Mouse (Mus musculus) forebrain, embryonic 15.5 days (tissue): ENCODE results near the gene Sardh. TPM values are rescaled to one million over a fixed set of nuclear protein-coding genes. Genes with fewer than 3 reads are reported as not detected.

ENCODE experiments used
- ATAC-seq: fragments of 200-750 bp; cut with Nextera tagmentation; replicated peaks from 2 replicates; pipeline ENCODE4 v1.8.0; 2017; ENCODE audit warnings: mild to moderate bottlenecking, moderate TSS enrichment, moderate library complexity
- H3K27ac ChIP-seq: fragments of 300-500 bp; sonication (generic); replicated peaks from 2 replicates; pipeline ENCODE4 v1.5.1; 2015; ENCODE audit warnings: mild to moderate bottlenecking, inconsistent platforms
- H3K27me3 ChIP-seq: fragments of 300-500 bp; sonication (generic); 2 replicates; pipeline ENCODE4 v1.6.1; 2015; ENCODE audit warnings: inconsistent platforms
- H3K36me3 ChIP-seq: fragments of 300-500 bp; sonication (generic); 2 replicates; pipeline ENCODE4 v1.6.1; 2015; ENCODE audit warnings: mild to moderate bottlenecking, inconsistent platforms
- H3K4me1 ChIP-seq: fragments of 300-500 bp; sonication (generic); 2 replicates; pipeline ENCODE4 v1.6.1; 2015; ENCODE audit warnings: inconsistent platforms
- H3K4me2 ChIP-seq: fragments of 300-500 bp; sonication (generic); replicated peaks from 2 replicates; pipeline ENCODE4 v1.6.1; 2015; ENCODE audit warnings: mild to moderate bottlenecking, inconsistent platforms
- H3K4me3 ChIP-seq: fragments of 300-500 bp; sonication (generic); 2 replicates; pipeline ENCODE4 v1.5.1; 2015; ENCODE audit warnings: mild to moderate bottlenecking, inconsistent platforms
- H3K9ac ChIP-seq: fragments of 300-500 bp; sonication (generic); replicated peaks from 2 replicates; pipeline ENCODE4 v1.6.1; 2015; ENCODE audit warnings: mild to moderate bottlenecking, inconsistent platforms
- H3K9me3 ChIP-seq: fragments of 300-500 bp; sonication (generic); 2 replicates; pipeline ENCODE4 v1.6.1; 2016; ENCODE audit warnings: inconsistent platforms
- WGBS: fragments of 180-500 bp; shearing (Covaris S2); methylation state at CpG from one replicate; pipeline ENCODE4 v1.1.7; 2015; ENCODE audit warnings: mixed read lengths; 5-methylcytosine and 5-hydroxymethylcytosine counted together
- polyA plus RNA-seq: library from polyadenylated mRNA; unstranded; fragments of >200 nt; fragmentation: Nextera tagmentation; extraction: Ambion mirVana; gene quantifications from 2 replicates; pipeline ENCODE4 v1.2.1, GENCODE M21; 2015

Gene Sardh
- polyA plus RNA-seq, 1 experiment from 2014 or later = 3.6 TPM

DNA sequence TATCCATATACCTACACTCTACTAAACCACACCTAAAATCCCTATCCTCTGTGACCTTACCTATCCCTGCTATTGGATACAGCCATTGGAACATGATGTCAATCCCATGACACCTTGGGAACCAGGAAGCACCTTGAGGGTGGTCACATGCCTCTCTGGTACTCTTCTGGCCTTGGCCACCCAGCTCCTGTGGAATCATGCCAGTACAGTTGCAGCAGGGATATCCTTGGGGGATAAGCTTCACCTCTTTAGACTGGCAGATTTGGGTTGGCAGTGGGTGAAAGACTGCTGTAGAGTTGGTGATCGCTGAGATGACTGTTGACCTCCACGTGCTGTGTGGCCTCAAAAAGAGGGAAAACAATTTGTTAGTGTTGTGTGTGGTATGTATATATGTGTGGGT, 86.6 kb downstream of the Sardh start:
- Histone ChIP-seq H3K4me2 (no peak overlapping the region), H3K27me3 (no peaks in the 10 kb centered on the region), H3K36me3 (no peaks in the 10 kb centered on the region), H3K9ac (no peak overlapping the region), H3K4me3 (no peak overlapping the region), H3K4me1 (peaks cover 8% of the 10 kb centered on the region; the same call in 1 of the 2 replicates), H3K9me3 (no peaks in the 10 kb centered on the region), H3K27ac (no peak overlapping the region)
- no peak for ATAC-seq
- 94% methylated on average over 2 of the region's 2 CpGs for WGBS

DNA sequence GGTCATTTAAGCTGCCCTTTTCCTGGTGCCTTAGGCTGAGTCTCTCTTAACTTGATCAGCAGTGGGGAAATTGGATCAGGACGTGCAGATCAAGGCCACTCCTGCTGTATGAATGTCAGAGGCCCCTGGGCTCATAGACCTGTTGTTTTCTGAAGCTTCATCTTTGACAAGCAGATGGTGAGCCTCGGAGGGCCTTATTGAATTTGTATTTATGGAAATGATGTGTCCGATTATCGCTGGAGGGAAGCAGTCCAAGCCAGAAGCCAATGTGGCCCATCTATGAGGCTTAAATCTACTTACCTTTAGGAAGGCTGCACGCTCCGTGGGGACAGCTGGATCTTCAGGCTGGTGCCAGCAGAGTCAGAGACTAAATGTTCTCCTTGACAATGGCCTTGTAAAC, 91.5 kb downstream of the Sardh start:
- 67% methylated on average over 6 of the region's 6 CpGs for WGBS
- no peak overlapping the region for H3K4me2 ChIP-seq
- H3K9me3 ChIP-seq = no peaks in the 10 kb centered on the region
- no peak overlapping the region for H3K9ac ChIP-seq
- H3K27me3 ChIP-seq = no peaks in the 10 kb centered on the region
- no peak overlapping the region for H3K27ac ChIP-seq
- H3K36me3 ChIP-seq = no peaks in the 10 kb centered on the region
- 0 out of 2 replicates have a peak, but pooled peaks cover 2% of the 10 kb centered on the region for H3K4me1 ChIP-seq
- no peak overlapping the region for H3K4me3 ChIP-seq
- ATAC-seq = no peak

DNA sequence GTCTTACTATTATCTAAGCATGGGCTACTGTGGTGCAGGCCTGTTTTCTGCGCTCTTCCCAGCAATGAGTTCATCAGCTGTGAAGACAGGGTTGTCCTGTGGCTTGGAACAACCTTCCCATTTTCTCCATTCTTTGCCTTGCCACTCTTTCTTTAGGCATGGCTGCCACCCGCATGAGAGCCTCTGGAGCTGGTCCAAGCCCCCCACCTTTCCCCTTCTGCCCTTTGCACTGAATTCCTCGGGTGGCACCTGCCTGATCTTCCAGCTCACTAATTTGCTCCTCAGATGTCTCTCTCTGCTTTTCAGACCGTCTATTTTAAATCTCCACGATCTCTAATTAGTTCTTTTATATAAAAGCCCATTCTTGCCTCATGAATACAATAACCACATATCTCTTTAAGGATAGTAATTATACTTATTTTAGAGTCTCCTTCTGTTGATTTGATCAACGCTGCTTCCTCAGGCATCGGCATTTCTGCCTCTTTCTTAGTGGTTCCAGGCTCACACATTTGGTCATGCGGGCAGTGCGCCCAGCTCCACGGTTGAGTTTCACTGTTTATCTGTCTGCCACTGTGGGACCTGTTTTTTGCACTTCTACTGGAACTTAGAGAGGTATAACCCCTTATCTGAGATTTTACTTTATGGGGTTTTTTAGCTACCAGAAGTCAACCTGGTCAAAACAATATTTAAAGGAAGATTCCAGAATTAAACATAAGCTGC, 93.5 kb downstream of the Sardh start:
- Histone ChIP-seq H3K36me3 (no peaks in the 10 kb centered on the region), H3K4me2 (no peak overlapping the region), H3K9me3 (no peaks in the 10 kb centered on the region), H3K27me3 (no peaks in the 10 kb centered on the region), H3K27ac (no peak overlapping the region), H3K4me3 (no peak overlapping the region), H3K4me1 (peaks cover 3% of the 10 kb centered on the region; the same call in 1 of the 2 replicates), H3K9ac (no peak overlapping the region)
- WGBS = 39% methylated on average over 10 of the region's 10 CpGs
- ATAC-seq = no peak

DNA sequence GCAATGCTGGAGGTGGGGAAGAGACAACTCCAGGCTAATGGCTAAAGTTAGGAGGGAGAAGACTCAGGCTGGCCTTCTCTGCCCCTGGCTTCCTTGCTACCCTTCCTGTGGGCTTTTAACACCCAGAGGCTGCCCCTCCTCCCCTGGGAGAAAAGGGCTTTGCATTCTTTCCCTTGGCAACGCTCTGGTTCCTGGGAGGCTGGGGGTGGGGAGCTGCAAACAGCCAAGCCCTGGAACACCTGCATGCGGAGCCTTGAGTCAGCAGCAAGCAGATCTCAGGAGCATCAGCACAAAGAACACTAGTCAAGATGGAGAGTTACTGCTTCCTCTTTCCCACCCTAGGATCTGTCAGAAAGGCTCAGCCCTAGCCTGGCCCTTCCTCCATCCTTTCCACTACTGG, 98.7 kb downstream of the Sardh start:
- no peaks in the 10 kb centered on the region for H3K9me3 ChIP-seq
- H3K27ac ChIP-seq = no peak overlapping the region
- H3K36me3 ChIP-seq = no peaks in the 10 kb centered on the region
- no peak overlapping the region for H3K9ac ChIP-seq
- ATAC-seq = no peak; the same call in 1 of the 2 replicates
- peaks cover 11% of the 10 kb centered on the region; the same call in 1 of the 2 replicates for H3K4me1 ChIP-seq
- WGBS = 8% methylated on average over 2 of the region's 2 CpGs
- H3K4me2 ChIP-seq = no peak overlapping the region
- no peaks in the 10 kb centered on the region for H3K27me3 ChIP-seq
- H3K4me3 ChIP-seq = no peak overlapping the region

DNA sequence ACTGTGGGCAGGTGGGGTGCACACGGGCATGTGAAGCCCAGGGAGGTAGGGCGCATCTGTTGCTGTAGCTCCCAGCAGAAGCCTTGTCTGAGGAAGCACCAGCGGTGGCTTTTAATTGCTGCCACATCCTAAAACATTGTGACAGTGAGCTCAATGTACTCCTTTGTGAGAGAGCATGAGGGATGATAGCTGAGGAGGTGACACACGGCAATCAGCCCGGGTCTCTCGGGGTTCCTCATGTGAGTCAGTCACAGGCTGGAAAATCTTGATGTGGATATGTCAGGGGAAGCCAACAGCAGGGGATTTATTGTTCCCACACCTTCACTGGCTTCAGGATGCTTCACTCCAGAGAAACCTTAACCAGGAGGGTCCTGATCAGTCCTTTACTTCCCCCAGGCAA, 101.3 kb downstream of the Sardh start:
- H3K4me2 ChIP-seq = no peak overlapping the region
- no peak for ATAC-seq
- no peak overlapping the region for H3K9ac ChIP-seq
- H3K4me1 ChIP-seq = peaks cover 15% of the 10 kb centered on the region
- H3K4me3 ChIP-seq = no peak overlapping the region
- WGBS = 85% methylated on average over 6 of the region's 6 CpGs
- H3K27me3 ChIP-seq = peaks cover 4% of the 10 kb centered on the region
- H3K27ac ChIP-seq = no peak overlapping the region
- H3K9me3 ChIP-seq = no peaks in the 10 kb centered on the region
- no peaks in the 10 kb centered on the region for H3K36me3 ChIP-seq

DNA sequence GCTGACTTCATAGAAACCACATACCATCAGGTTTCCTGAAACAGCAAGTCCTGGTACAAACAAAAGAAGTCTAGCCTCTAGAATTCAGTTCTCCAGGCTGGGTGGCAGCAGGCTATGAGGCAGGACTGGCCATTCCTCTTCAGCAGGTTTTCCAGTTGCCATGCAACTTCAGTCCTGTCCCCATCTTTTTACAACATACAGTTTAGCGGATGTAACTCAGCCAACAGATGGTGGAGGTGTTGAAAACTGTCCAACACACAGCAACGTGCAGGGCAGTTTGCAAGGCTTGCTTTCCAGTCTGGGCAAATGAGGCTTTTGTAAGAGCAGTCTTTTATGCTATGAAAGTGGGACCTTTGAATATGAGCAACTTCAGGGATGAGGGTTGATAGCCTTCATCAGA, 103.2 kb downstream of the Sardh start:
- no peaks in the 10 kb centered on the region for H3K9me3 ChIP-seq
- H3K27me3 ChIP-seq = peaks cover 15% of the 10 kb centered on the region
- no peaks in the 10 kb centered on the region for H3K36me3 ChIP-seq
- H3K4me3 ChIP-seq = no peak overlapping the region
- no peak overlapping the region for H3K9ac ChIP-seq
- 61% methylated on average over 2 of the region's 2 CpGs for WGBS
- H3K4me2 ChIP-seq = no peak overlapping the region
- H3K4me1 ChIP-seq = peaks cover 16% of the 10 kb centered on the region
- H3K27ac ChIP-seq = no peak overlapping the region
- ATAC-seq = no peak

DNA sequence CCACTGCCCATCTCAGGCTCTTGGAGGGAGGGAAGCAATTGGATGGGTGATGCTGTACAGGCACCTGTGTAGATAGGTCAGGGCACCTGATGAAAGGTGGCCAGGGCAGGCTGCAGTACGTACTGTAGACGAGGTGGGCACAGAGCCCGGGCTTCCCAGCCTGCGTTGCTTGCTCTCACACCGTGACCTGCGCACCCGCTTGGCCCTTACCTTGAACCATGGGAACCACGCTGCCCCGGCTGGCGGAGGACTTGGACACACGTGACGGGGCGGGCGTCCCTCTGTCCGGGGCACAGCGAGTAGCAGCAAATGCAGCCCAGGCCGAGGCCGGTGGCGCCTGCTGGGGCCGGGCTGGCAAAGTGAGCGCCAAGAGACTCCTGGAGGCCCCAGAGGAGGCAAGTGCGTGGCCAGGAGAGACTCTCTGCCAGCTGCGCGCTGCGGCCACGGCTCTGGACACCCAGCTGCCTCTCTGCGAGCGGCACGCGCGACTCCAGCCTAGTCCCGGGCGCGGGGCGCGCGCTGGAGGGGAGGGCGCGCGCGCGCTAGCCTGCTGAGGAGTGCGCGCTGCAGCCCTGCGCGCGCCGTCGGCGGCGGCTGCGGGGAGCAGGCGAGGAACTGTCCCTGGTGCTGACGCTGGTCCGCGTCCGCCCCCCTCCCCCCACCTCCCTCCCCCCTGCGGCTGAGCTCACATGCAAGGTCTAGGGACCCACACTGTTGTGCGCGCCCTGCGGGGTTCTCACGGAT, 106.0 kb downstream of the Sardh start, which contains the start of gene Fam163b:
Gene Fam163b (minus strand): TSS at position 542 of the 744 bp plus-strand sequence.
- Histone ChIP-seq H3K4me3 (peak within 1 kb of the TSS; percentile 49), H3K9me3 (no peaks in the 10 kb centered on the region), H3K4me2 (peak within 1 kb of the TSS; percentile 79), H3K27me3 (peaks cover 15% of the 10 kb centered on the region), H3K9ac (peak within 1 kb of the TSS; percentile 49), H3K36me3 (no peaks in the 10 kb centered on the region), H3K27ac (no peak within 1 kb of the TSS), H3K4me1 (peaks cover 11% of the 10 kb centered on the region)
- WGBS = 1% methylated on average over 60 of the region's 62 CpGs
- peak; percentile 57 for ATAC-seq

Other genes with a start within 250 kb of the Sardh start
- 120 and 121 TPM in 2 replicates for gene Cacfd1, start 238.4 kb downstream of the Sardh start, polyA plus RNA-seq
- 5.2 TPM in 2 replicates for gene Slc2a6, start 220.3 kb downstream of the Sardh start, polyA plus RNA-seq
- 0.17 TPM in 1 of 2 replicates, not detected in the other for gene Mymk, start 176.2 kb downstream of the Sardh start, polyA plus RNA-seq
- 6.8 and 9.5 TPM in 2 replicates for gene Adamtsl2, start 169.0 kb downstream of the Sardh start, polyA plus RNA-seq
- gene Fam163b, start 105.8 kb downstream of the Sardh start, polyA plus RNA-seq = 3.5 and 4.6 TPM in 2 replicates
- gene Dbh, start 83.1 kb downstream of the Sardh start, polyA plus RNA-seq = 0.06 TPM in 1 of 2 replicates, not detected in the other
- 12.6 and 13.9 TPM in 2 replicates for gene Vav2, start 178.7 kb upstream of the Sardh start, polyA plus RNA-seq
- gene Brd3os, start 194.0 kb upstream of the Sardh start, polyA plus RNA-seq = 30.6 and 31.5 TPM in 2 replicates